ENCODE assay signal across 13 mouse cellular contexts in genomic region chr14:73271807-73272206, GRCm38 (mm10).
"Had no signal": no experiment of that assay in that cellular context is flagged by ENCODE, and none has a peak within 500 bp of the region (broad histone marks: within the 10 kb centered on the region; RNA-seq: fewer than 3 reads in every experiment).

No protein-coding gene starts in this region.

- H3K9me3 ChIP-seq: limb, embryonic 15.5 days; liver, embryonic 12.5 days; lung, embryonic 15.5 days; megakaryocyte, embryonic 14.5 days; midbrain, embryonic 15.5 days had no signal

- H3K36me3 ChIP-seq: limb, embryonic 15.5 days; lung, embryonic 15.5 days had no signal

- DNase-seq: kidney, postnatal 10 days; kidney, postnatal 4 days; lung, postnatal 14 days; right cerebral cortex, adult 18-20 months; right cerebral cortex, postnatal 25 days; thymus, postnatal 36 days had no signal

- H3K27me3 ChIP-seq: limb, embryonic 15.5 days; liver, embryonic 12.5 days; lung, embryonic 15.5 days; megakaryocyte, embryonic 14.5 days; midbrain, embryonic 15.5 days had no signal

- H3K4me1 ChIP-seq: limb, embryonic 15.5 days; liver, embryonic 12.5 days; lung, embryonic 15.5 days; midbrain, embryonic 15.5 days had no signal

- H3K27ac ChIP-seq: left cerebral cortex, adult 2 months; limb, embryonic 15.5 days; liver, embryonic 12.5 days; lung, embryonic 15.5 days; macrophage; midbrain, embryonic 15.5 days had no signal

- H3K4me2 ChIP-seq: limb, embryonic 15.5 days; liver, embryonic 12.5 days; lung, embryonic 15.5 days; midbrain, embryonic 15.5 days had no signal

- ATAC-seq: liver, embryonic 12.5 days; midbrain, embryonic 15.5 days had no signal

- H3K9ac ChIP-seq: limb, embryonic 15.5 days; liver, embryonic 12.5 days; lung, embryonic 15.5 days; midbrain, embryonic 15.5 days had no signal

- H3K4me3 ChIP-seq: left cerebral cortex, adult 2 months; limb, embryonic 15.5 days; liver, embryonic 12.5 days; lung, embryonic 15.5 days; megakaryocyte, embryonic 14.5 days; midbrain, embryonic 15.5 days had no signal
